Mouse (Mus musculus) neural tube, embryonic 13.5 days (tissue): ENCODE data around the gene Ednrb. TPM values are rescaled to one million over a fixed set of nuclear protein-coding genes. Genes with fewer than 3 reads are reported as not detected.

Experiments used
- ATAC-seq: fragments of 200-750 bp; cut with Nextera tagmentation; 2 replicates; pipeline ENCODE4 v1.8.0; 2017; ENCODE audit warnings: low read depth, mild to moderate bottlenecking, moderate TSS enrichment, moderate library complexity
- H3K27ac ChIP-seq: fragments of 300-500 bp; sonication (generic); replicated peaks from 2 replicates; pipeline ENCODE4 v1.5.1; 2015; ENCODE audit warnings: moderate library complexity, mild to moderate bottlenecking, inconsistent platforms
- H3K27me3 ChIP-seq: fragments of 300-500 bp; sonication (generic); 2 replicates; pipeline ENCODE4 v1.6.1; 2015; ENCODE audit warnings: mild to moderate bottlenecking, inconsistent platforms
- H3K36me3 ChIP-seq: fragments of 300-500 bp; sonication (generic); 2 replicates; pipeline ENCODE4 v1.6.1; 2015; ENCODE audit warnings: mild to moderate bottlenecking, inconsistent platforms
- H3K4me1 ChIP-seq: fragments of 300-500 bp; sonication (generic); replicated peaks from 2 replicates; pipeline ENCODE4 v1.6.1; 2015; ENCODE audit warnings: inconsistent platforms
- H3K4me2 ChIP-seq: fragments of 300-500 bp; sonication (generic); 2 replicates; pipeline ENCODE4 v1.6.1; 2015; ENCODE audit warnings: inconsistent platforms, mild to moderate bottlenecking, moderate library complexity
- H3K4me3 ChIP-seq: fragments of 300-500 bp; sonication (generic); 2 replicates; pipeline ENCODE4 v1.5.1; 2015; ENCODE audit warnings: mild to moderate bottlenecking, inconsistent platforms
- H3K9ac ChIP-seq: fragments of 300-500 bp; sonication (generic); 2 replicates; pipeline ENCODE4 v1.6.1; 2015; ENCODE audit warnings: moderate library complexity, mild to moderate bottlenecking, inconsistent platforms
- H3K9me3 ChIP-seq: fragments of 300-500 bp; sonication (generic); 2 replicates; pipeline ENCODE4 v1.6.1; 2016; ENCODE audit warnings: inconsistent platforms
- WGBS: fragments of 180-500 bp; shearing (Covaris S2); methylation state at CpG from one replicate; pipeline ENCODE4 v1.1.7; 2015; 5-methylcytosine and 5-hydroxymethylcytosine counted together
- polyA plus RNA-seq: library from polyadenylated mRNA; unstranded; fragments of >200 nt; fragmentation: Nextera tagmentation; extraction: Ambion mirVana; gene quantifications from 2 replicates; pipeline ENCODE4 v1.2.1, GENCODE M21; 2015

Gene Ednrb
- polyA plus RNA-seq, 1 experiment from 2014 or later = 160 TPM

DNA sequence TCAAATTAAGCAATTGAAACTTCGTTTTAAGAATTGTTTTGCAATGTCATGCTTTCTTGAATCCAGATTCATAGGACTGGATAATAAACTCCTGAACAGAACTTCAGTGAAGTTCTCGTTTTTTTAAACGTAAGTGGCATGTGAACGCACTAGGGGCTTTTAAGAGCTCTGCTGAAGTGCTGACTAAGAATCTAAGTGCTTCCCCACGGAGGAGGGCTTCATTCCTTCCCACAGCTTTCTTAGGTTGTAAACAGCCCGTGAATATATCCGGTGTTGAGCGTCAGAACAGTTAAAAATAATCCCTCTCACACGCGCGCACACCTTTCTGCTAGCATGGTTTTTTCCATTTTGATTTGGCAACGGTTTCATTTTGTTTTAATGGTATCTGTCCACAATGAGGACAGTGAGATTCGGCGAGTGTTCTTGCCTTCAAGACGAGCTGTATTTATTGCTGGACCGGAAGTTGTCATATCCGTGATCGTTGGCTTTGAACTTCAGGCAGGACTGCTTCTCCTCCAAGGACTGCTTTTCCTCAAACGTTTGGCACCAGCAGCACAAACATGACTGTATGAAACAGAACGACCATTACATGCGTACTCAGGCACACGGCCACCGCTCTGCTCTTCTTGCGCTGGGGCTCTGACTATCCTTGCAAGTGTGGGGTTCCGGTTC is 27.4 kb downstream of the Ednrb start:
- Histone ChIP-seq H3K4me3 (no peak overlapping the region), H3K9ac (no peak overlapping the region), H3K27ac (no peak overlapping the region), H3K9me3 (no peaks in the 10 kb centered on the region), H3K27me3 (no peaks in the 10 kb centered on the region), H3K4me2 (no peak overlapping the region), H3K36me3 (peaks cover 4% of the 10 kb centered on the region; the same call in 1 of the 2 replicates), H3K4me1 (no peaks in the 10 kb centered on the region)
- 83% methylated on average over 25 of the region's 25 CpGs for WGBS
- no peak for ATAC-seq

GRCm38 (mm10) chr14:103815542-103815941 is 28.7 kb downstream of the Ednrb start:
- Histone ChIP-seq H3K4me1 (no peaks in the 10 kb centered on the region), H3K36me3 (peaks cover 4% of the 10 kb centered on the region; the same call in 1 of the 2 replicates), H3K9me3 (no peaks in the 10 kb centered on the region), H3K4me2 (no peak overlapping the region), H3K27me3 (no peaks in the 10 kb centered on the region), H3K4me3 (no peak overlapping the region), H3K27ac (no peak overlapping the region), H3K9ac (no peak overlapping the region)
- no peak for ATAC-seq
- WGBS = 68% methylated on average over 16 of the region's 16 CpGs

- 76% methylated on average over 10 of the region's 10 CpGs for WGBS
- H3K9me3 ChIP-seq = no peaks in the 10 kb centered on the region
Observed at GRCm38 (mm10) chr14:103814015-103814691, 30.0 kb downstream of the Ednrb start.

GRCm38 (mm10) chr14:103813246-103813645 is 31.0 kb downstream of the Ednrb start:
- Histone ChIP-seq H3K4me3 (no peak overlapping the region), H3K27me3 (no peaks in the 10 kb centered on the region), H3K9me3 (no peaks in the 10 kb centered on the region), H3K36me3 (no peaks in the 10 kb centered on the region), H3K27ac (no peak overlapping the region), H3K4me1 (no peaks in the 10 kb centered on the region), H3K4me2 (no peak overlapping the region), H3K9ac (no peak overlapping the region)
- no peak for ATAC-seq
- WGBS = 76% methylated on average over 3 of the region's 3 CpGs

More at GRCm38 (mm10) chr14:103814015-103814691, 30.0 kb downstream of the Ednrb start:
- Histone ChIP-seq H3K4me2 (no peak overlapping the region), H3K4me1 (no peaks in the 10 kb centered on the region), H3K36me3 (no peaks in the 10 kb centered on the region), H3K4me3 (no peak overlapping the region), H3K27me3 (no peaks in the 10 kb centered on the region), H3K9ac (no peak overlapping the region), H3K27ac (no peak overlapping the region)
- ATAC-seq = no peak

DNA sequence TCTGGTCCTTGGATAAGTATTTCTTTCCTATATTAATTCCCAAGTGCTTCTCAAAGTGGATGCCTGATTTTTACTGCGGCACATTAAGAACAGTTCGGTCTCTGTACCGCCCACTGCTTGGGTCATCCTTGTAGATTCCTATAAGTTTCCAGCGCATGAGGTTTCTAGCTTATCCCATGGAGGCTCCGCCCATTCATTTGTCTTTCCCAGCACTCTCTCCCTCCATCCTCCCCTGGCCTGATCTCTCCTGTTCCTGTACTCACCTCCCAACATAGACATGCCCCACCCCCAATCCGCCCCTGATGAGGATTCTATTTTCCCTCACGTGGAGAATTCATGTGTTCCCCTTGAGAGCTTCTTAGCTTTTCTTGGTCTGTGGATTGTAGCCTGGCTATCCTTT is 32.9 kb downstream of the Ednrb start:
- 94% methylated on average over 7 of the region's 7 CpGs for WGBS

GRCm38 (mm10) chr14:103803907-103804659 is 40.1 kb downstream of the Ednrb start:
- Histone ChIP-seq H3K9me3 (no peaks in the 10 kb centered on the region), H3K27ac (no peak overlapping the region), H3K4me2 (no peak overlapping the region), H3K27me3 (no peaks in the 10 kb centered on the region), H3K9ac (no peak overlapping the region), H3K4me3 (no peak overlapping the region), H3K36me3 (no peaks in the 10 kb centered on the region), H3K4me1 (no peaks in the 10 kb centered on the region)
- no peak for ATAC-seq
- WGBS = 91% methylated on average over 4 of the region's 4 CpGs

More for the DNA sequence above, 32.9 kb downstream of the Ednrb start:
- Histone ChIP-seq H3K27ac (no peak overlapping the region), H3K4me3 (no peak overlapping the region), H3K4me2 (no peak overlapping the region), H3K9me3 (no peaks in the 10 kb centered on the region), H3K9ac (no peak overlapping the region), H3K27me3 (no peaks in the 10 kb centered on the region), H3K4me1 (no peaks in the 10 kb centered on the region), H3K36me3 (no peaks in the 10 kb centered on the region)
- no peak for ATAC-seq

DNA sequence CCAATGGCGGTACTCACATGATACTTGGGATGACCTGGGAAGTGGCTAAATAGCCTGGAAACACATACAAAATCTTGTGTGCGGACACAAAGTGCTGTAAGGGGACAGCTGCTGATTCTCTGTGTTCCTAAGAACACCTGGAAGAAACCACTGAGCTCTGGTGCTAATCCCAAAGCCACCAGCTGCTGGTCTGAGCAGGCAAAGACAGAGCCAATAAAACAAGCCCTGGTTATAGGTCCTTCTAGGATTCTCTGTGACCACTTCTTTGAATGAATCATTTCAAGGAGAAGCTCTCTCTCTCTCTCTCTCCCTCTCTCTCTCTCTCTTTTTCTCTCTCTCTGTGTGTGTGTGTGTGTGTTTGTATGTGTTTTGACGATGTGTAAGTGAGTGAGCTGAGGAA is 47.1 kb downstream of the Ednrb start:
- Histone ChIP-seq H3K36me3 (no peaks in the 10 kb centered on the region), H3K9me3 (0 out of 2 replicates have a peak, but pooled peaks cover 8% of the 10 kb centered on the region), H3K4me3 (no peak overlapping the region), H3K4me2 (no peak overlapping the region), H3K9ac (no peak overlapping the region), H3K4me1 (no peaks in the 10 kb centered on the region), H3K27ac (no peak overlapping the region), H3K27me3 (no peaks in the 10 kb centered on the region)
- no peak for ATAC-seq
- WGBS = 82% methylated on average over 3 of the region's 3 CpGs

DNA sequence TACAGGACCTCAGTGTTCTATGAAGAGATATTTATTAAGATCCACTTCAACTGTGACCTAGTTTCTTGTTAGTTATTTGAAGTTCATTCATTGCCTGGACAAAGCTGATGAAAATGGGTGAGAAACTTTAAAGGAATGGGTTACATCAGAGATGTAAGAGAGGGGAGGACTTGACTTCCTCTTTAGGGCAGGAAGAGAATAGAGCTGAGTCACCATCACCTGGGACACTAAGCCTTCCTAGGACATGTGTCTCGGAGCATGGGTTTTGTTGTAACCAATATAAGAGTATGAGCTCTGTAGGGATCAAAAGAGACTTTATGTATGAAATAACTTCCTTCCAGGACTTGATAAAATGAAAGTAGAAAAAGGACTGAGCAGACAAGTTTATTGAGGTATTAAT is 48.6 kb downstream of the Ednrb start:
- no peak overlapping the region for H3K27ac ChIP-seq
- H3K27me3 ChIP-seq = no peaks in the 10 kb centered on the region
- 0 out of 2 replicates have a peak, but pooled peaks cover 8% of the 10 kb centered on the region for H3K9me3 ChIP-seq
- no peak for ATAC-seq
- no peaks in the 10 kb centered on the region for H3K36me3 ChIP-seq
- H3K9ac ChIP-seq = no peak overlapping the region
- H3K4me2 ChIP-seq = no peak overlapping the region
- 86% methylated on average over 1 of the region's 1 CpGs for WGBS
- H3K4me1 ChIP-seq = no peaks in the 10 kb centered on the region
- H3K4me3 ChIP-seq = no peak overlapping the region

- no peak for ATAC-seq
- H3K36me3 ChIP-seq = no peaks in the 10 kb centered on the region
- H3K9me3 ChIP-seq = 0 out of 2 replicates have a peak, but pooled peaks cover 8% of the 10 kb centered on the region
- no peak overlapping the region for H3K4me3 ChIP-seq
- WGBS = 66% methylated on average over 5 of the region's 5 CpGs
- H3K4me1 ChIP-seq = no peaks in the 10 kb centered on the region
- H3K27me3 ChIP-seq = no peaks in the 10 kb centered on the region
- H3K9ac ChIP-seq = no peak overlapping the region
- H3K27ac ChIP-seq = no peak overlapping the region
- no peak overlapping the region for H3K4me2 ChIP-seq
Observed at GRCm38 (mm10) chr14:103793409-103793808, 50.8 kb downstream of the Ednrb start.

DNA sequence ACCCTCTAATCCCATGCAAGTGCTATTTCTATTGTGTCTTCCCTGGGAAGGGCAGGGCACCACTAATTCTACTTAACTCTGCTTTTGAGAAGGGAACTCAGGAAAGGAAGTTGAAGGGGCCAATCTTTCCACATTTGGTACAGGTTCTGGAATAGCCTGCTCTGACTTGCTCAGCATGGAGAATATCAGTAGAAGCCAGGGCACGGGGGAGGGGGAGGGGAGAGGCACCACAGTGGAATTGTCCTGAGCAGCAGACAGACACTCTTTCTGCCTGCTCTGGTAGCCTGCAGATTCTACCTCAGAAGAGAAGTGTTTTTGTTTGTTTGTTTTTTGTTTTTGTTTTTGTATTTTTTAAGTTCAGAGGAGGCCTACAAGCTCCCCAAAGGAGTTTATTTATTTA is 51.5 kb downstream of the Ednrb start:
- WGBS = 43% methylated on average over 1 of the region's 1 CpGs

DNA sequence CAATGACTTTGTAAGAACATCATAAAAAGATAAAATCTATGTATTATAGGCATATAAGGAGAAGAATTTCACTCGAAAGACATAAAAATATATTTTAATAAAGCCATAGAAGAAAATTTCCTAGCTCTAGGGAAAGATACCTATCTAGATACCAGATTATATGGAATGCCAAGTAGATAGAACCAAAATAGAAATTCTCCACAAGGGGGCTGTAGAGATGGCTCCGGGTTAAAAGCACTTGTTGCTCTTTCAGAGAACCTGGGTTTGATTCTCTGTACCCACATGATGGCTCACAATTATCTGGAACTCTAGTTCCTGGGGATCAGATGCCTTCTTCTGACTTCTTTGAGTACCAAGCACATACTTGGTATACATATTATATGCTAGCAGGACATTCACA is 56.7 kb downstream of the Ednrb start:
- Histone ChIP-seq H3K9me3 (no peaks in the 10 kb centered on the region; the same call in 1 of the 2 replicates), H3K27ac (no peak overlapping the region), H3K4me2 (no peak overlapping the region), H3K36me3 (no peaks in the 10 kb centered on the region), H3K4me3 (no peak overlapping the region), H3K27me3 (no peaks in the 10 kb centered on the region), H3K9ac (no peak overlapping the region), H3K4me1 (no peaks in the 10 kb centered on the region)
- 93% methylated on average over 2 of the region's 2 CpGs for WGBS
- ATAC-seq = no peak

More for the DNA sequence above, 51.5 kb downstream of the Ednrb start:
- no peaks in the 10 kb centered on the region for H3K4me1 ChIP-seq
- no peaks in the 10 kb centered on the region for H3K36me3 ChIP-seq
- no peak overlapping the region for H3K9ac ChIP-seq
- no peak overlapping the region for H3K27ac ChIP-seq
- H3K4me3 ChIP-seq = no peak overlapping the region
- no peaks in the 10 kb centered on the region for H3K27me3 ChIP-seq
- H3K4me2 ChIP-seq = no peak overlapping the region
- H3K9me3 ChIP-seq = peaks cover 8% of the 10 kb centered on the region; the same call in 1 of the 2 replicates
- 0 out of 2 replicates have a peak, but pooled peaks have one; percentile 59 for ATAC-seq
